Mouse (Mus musculus): Measurements from ENCODE around the gene Ccne1. TPM values are rescaled to one million over a fixed set of nuclear protein-coding genes. Genes with fewer than 3 reads are reported as not detected.
A peak's percentile ranks its signal among the peaks of the same experiment; 100 is the strongest.

Gene Ccne1
- polyA plus RNA-seq, 2 experiments: 66.6 to 71.8 TPM

GRCm38 (mm10) chr7:38075487-38075886, 31.8 kb downstream of the Ccne1 start:
- Histone ChIP-seq H3K4me1 (ENCODE audit: control insufficient read depth, insufficient read depth, low read length) (no peaks in the 10 kb centered on the region; the same call in 1 of the 2 replicates), H3K9me3 (ENCODE audit: control insufficient read depth, low read length) (no peaks in the 10 kb centered on the region), H3K4me3 (replicated peaks; ENCODE audit: low read length) (no peak overlapping the region), H3K27me3 (ENCODE audit: control insufficient read depth, insufficient read depth, low read length) (no peaks in the 10 kb centered on the region), H3K9ac (ENCODE audit: low read depth, low read length, severe bottlenecking) (no peak overlapping the region), H3K4me2 (replicated peaks; ENCODE audit: low read depth, low read length, severe bottlenecking) (no peak overlapping the region), H3K36me3 (ENCODE audit: control insufficient read depth, insufficient read depth, low read length) (no peaks in the 10 kb centered on the region), H3K27ac (replicated peaks; ENCODE audit: low read depth, low read length) (no peak overlapping the region)
- 62% methylated on average over 6 of the region's 6 CpGs for WGBS
- DNase-seq (ENCODE audit: low spot score): no peak
- no peak for ATAC-seq (ENCODE audit: low FRiP score, low read depth)
- no peak for TF ChIP-seq POLR2A (IDR thresholded peaks at IDR 0.05; ENCODE audit: borderline replicate concordance, extremely low read depth, insufficient read depth, insufficient read length)

- Histone ChIP-seq H3K9me3 (ENCODE audit: control insufficient read depth, low read length) (no peaks in the 10 kb centered on the region), H3K4me3 (replicated peaks; ENCODE audit: low read length) (no peak overlapping the region), H3K4me2 (replicated peaks; ENCODE audit: low read depth, low read length, severe bottlenecking) (0 out of 2 replicates have a peak overlapping the region, but pooled peaks have one; percentile 19), H3K36me3 (ENCODE audit: control insufficient read depth, insufficient read depth, low read length) (no peaks in the 10 kb centered on the region), H3K27me3 (ENCODE audit: control insufficient read depth, insufficient read depth, low read length) (no peaks in the 10 kb centered on the region), H3K9ac (ENCODE audit: low read depth, low read length, severe bottlenecking) (no peak overlapping the region; the same call in 1 of the 2 replicates), H3K27ac (replicated peaks; ENCODE audit: low read depth, low read length) (no peak overlapping the region), H3K4me1 (ENCODE audit: control insufficient read depth, insufficient read depth, low read length) (no peaks in the 10 kb centered on the region; the same call in 1 of the 2 replicates)
- WGBS: 41% methylated on average over 10 of the region's 10 CpGs
- DNase-seq (ENCODE audit: low spot score) (no peak), ATAC-seq (ENCODE audit: low FRiP score, low read depth) (no peak)
- no peak for TF ChIP-seq POLR2A (IDR thresholded peaks at IDR 0.05; ENCODE audit: borderline replicate concordance, extremely low read depth, insufficient read depth, insufficient read length)
Measured at GRCm38 (mm10) chr7:38074920-38075319, 32.4 kb downstream of the Ccne1 start.

- H3K27ac ChIP-seq (replicated peaks; ENCODE audit: low read depth, low read length): no peak overlapping the region
- no peak overlapping the region for H3K4me3 ChIP-seq (replicated peaks; ENCODE audit: low read length)
- WGBS: 4% methylated on average over 14 of the region's 14 CpGs
- ATAC-seq (ENCODE audit: low FRiP score, low read depth) (no peak), DNase-seq (ENCODE audit: low spot score) (no peak)
- no peaks in the 10 kb centered on the region; the same call in 1 of the 2 replicates for H3K4me1 ChIP-seq (ENCODE audit: control insufficient read depth, insufficient read depth, low read length)
- 0 out of 2 replicates have a peak overlapping the region, but pooled peaks have one; percentile 19 for H3K4me2 ChIP-seq (replicated peaks; ENCODE audit: low read depth, low read length, severe bottlenecking)
- H3K36me3 ChIP-seq (ENCODE audit: control insufficient read depth, insufficient read depth, low read length): no peaks in the 10 kb centered on the region
- H3K9me3 ChIP-seq (ENCODE audit: control insufficient read depth, low read length): no peaks in the 10 kb centered on the region
- H3K9ac ChIP-seq (ENCODE audit: low read depth, low read length, severe bottlenecking): no peak overlapping the region; the same call in 1 of the 2 replicates
- no peak for TF ChIP-seq POLR2A (IDR thresholded peaks at IDR 0.05; ENCODE audit: borderline replicate concordance, extremely low read depth, insufficient read depth, insufficient read length)
- no peaks in the 10 kb centered on the region for H3K27me3 ChIP-seq (ENCODE audit: control insufficient read depth, insufficient read depth, low read length)
Measured at GRCm38 (mm10) chr7:38074514-38074913, 32.8 kb downstream of the Ccne1 start.

- Histone ChIP-seq H3K4me1 (ENCODE audit: control insufficient read depth, insufficient read depth, low read length) (no peaks in the 10 kb centered on the region; the same call in 1 of the 2 replicates), H3K9me3 (ENCODE audit: control insufficient read depth, low read length) (no peaks in the 10 kb centered on the region), H3K27ac (replicated peaks; ENCODE audit: low read depth, low read length) (no peak overlapping the region), H3K36me3 (ENCODE audit: control insufficient read depth, insufficient read depth, low read length) (no peaks in the 10 kb centered on the region), H3K27me3 (ENCODE audit: control insufficient read depth, insufficient read depth, low read length) (no peaks in the 10 kb centered on the region), H3K4me3 (replicated peaks; ENCODE audit: low read length) (no peak overlapping the region), H3K4me2 (replicated peaks; ENCODE audit: low read depth, low read length, severe bottlenecking) (no peak overlapping the region), H3K9ac (ENCODE audit: low read depth, low read length, severe bottlenecking) (no peak overlapping the region)
- DNase-seq (ENCODE audit: low spot score) (peak; percentile 60), ATAC-seq (ENCODE audit: low FRiP score, low read depth) (0 out of 2 replicates have a peak, but pooled peaks have one; percentile 34)
- 22% methylated on average over 3 of the region's 3 CpGs for WGBS
- TF ChIP-seq POLR2A (IDR thresholded peaks at IDR 0.05; ENCODE audit: borderline replicate concordance, extremely low read depth, insufficient read depth, insufficient read length): no peak
Measured at GRCm38 (mm10) chr7:38073782-38074181, 33.6 kb downstream of the Ccne1 start.

GRCm38 (mm10) chr7:38071065-38071464, 36.3 kb downstream of the Ccne1 start:
- Histone ChIP-seq H3K9me3 (ENCODE audit: control insufficient read depth, low read length) (no peaks in the 10 kb centered on the region), H3K27ac (replicated peaks; ENCODE audit: low read depth, low read length) (no peak overlapping the region), H3K4me3 (replicated peaks; ENCODE audit: low read length) (no peak overlapping the region), H3K4me1 (ENCODE audit: control insufficient read depth, insufficient read depth, low read length) (no peaks in the 10 kb centered on the region; the same call in 1 of the 2 replicates), H3K27me3 (ENCODE audit: control insufficient read depth, insufficient read depth, low read length) (no peaks in the 10 kb centered on the region), H3K4me2 (replicated peaks; ENCODE audit: low read depth, low read length, severe bottlenecking) (no peak overlapping the region), H3K36me3 (ENCODE audit: control insufficient read depth, insufficient read depth, low read length) (no peaks in the 10 kb centered on the region), H3K9ac (ENCODE audit: low read depth, low read length, severe bottlenecking) (no peak overlapping the region)
- TF ChIP-seq POLR2A (IDR thresholded peaks at IDR 0.05; ENCODE audit: borderline replicate concordance, extremely low read depth, insufficient read depth, insufficient read length): no peak
- WGBS: 76% methylated on average over 5 of the region's 5 CpGs
- no peak for DNase-seq (ENCODE audit: low spot score)
- no peak for ATAC-seq (ENCODE audit: low FRiP score, low read depth)

Data from limb, embryonic 14.5 days (tissue).